Mouse (Mus musculus) stomach, postnatal 0 days (tissue): Measurements from ENCODE around the gene Unc13b.

Experiments used
- CTCF ChIP-seq: IDR thresholded peaks from 2 replicates; pipeline ENCODE4 v1.5.1; 2016; ENCODE audit warnings: antibody characterized with exemption, low read depth, mild to moderate bottlenecking, moderate library complexity
- EP300 ChIP-seq: optimal IDR thresholded peaks from 2 replicates; pipeline ENCODE3; 2016; ENCODE audit warnings: antibody characterized with exemption

- TF ChIP-seq CTCF (no peak), EP300 (no peak)
Observed at GRCm38 (mm10) chr4:43029121-43029520, 29.6 kb upstream of the Unc13b start.
